Mouse (Mus musculus): ENCODE data around the gene Aldh5a1. TPM values are rescaled to one million over a fixed set of nuclear protein-coding genes. Genes with fewer than 3 reads are reported as not detected.
A peak's percentile ranks its signal among the peaks of the same experiment; 100 is the strongest.
"Not testable (repeated sequence)": the region's sequence is repeated elsewhere in the genome, so short reads cannot be mapped to it uniquely, and the experiment has no call there.

Gene Aldh5a1
- polyA plus RNA-seq (2017; shearing (Covaris generic)) = under 1 TPM; 0.20 to 0.49 TPM

DNA sequence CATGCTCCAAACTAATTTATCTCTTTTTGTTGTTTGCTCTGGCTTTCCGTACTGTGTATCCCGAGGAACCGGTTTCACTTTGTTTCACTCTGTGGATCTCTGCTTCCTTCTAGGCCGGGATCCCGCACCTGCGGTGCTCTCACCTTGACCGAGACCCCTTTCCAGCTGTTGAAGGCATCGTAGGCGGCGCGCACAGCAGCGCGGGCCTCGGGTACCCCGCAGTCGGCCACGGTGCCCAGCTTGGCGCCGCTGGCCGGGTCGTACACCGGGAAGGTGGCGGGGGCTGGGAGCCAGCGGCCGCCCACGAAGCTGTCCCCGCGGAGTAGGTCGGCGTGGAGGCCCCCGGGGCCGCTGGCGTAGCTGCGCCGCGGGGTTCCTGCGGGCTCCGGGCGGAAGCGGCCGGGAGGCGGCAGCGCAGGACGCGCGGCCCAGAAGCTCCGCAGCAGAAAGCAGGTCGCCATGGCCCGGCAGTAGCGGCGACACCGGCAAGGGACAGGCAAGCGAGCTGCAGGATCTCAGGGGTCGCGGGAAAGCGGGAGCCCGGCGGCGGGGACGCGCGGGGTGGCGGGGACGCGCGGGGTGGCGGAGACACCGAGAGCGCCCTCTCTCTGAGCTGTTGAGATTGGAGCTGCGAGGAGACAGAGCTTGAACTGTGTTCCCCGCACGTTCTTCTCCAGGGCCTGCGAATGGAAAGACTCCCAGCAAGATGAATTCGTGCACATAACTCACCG is at the start of gene Aldh5a1:
TSS of gene Aldh5a1 (minus strand) at position 554 of the 731 bp plus-strand sequence.
- peak; percentile 55 for ATAC-seq

DNA sequence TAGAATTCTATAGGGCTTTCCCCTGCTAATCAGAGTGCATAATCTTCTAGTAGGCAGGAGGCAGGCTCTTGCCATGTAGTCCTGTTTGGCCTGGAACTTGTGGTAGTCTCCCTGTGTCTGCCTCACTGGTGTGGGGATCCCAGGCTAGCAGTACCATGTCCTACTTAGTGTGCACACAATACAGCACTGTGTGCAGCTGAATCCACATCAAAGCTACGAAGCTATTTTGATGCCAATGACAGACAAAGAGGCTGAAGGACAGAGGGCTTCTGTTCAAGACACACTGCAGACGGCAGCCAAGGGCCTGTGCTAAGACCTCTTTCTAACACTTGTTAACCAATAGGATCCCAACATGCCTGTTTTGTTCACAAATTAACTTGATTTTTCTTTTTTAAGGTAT is 48.0 kb upstream of the Aldh5a1 start:
- ATAC-seq = no peak

DNA sequence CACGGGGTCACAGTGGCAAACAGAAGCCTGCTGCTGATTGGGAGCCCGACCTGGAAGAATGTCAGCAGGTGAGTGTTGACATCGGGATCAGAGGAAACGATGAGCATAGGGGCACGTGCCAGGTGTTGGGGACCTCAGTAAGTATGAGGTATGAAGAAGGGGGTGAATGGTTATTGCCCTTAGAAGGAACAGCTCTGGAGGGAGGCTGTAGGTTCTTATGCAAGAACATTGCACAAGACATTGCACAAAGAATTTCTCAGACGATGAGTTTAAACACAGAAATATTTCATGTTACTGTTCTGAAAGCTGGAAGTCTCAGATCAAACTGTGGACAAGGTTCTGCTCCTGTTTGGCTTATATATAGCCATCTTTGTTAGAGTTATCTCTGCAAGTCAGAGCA is 43.6 kb upstream of the Aldh5a1 start:
- no peak for ATAC-seq

DNA sequence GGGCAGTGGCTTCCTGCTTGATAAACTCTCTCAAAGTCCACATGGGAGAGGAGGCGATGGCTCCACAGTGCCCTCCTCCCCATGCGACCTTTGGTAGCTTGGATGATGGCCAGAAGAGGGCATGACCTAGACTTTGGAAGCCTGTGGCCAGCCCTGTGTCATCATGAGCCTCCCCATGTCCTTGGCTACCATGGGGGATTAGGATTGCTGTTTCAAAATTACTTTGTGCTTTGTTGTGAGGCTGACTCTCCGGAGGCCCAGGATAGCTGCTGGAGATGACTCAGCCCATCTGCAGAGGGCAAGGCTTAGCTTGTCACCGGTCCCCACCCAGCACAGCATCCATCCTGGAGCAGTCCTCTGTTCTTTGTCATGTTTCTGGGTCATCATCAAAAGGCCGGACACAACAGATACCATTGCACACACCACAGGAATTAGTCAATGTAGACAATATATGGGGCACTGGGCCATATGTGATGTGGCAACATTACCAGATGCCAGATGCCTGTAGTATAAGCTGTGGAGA is 40.4 kb upstream of the Aldh5a1 start:
- ATAC-seq = no peak

DNA sequence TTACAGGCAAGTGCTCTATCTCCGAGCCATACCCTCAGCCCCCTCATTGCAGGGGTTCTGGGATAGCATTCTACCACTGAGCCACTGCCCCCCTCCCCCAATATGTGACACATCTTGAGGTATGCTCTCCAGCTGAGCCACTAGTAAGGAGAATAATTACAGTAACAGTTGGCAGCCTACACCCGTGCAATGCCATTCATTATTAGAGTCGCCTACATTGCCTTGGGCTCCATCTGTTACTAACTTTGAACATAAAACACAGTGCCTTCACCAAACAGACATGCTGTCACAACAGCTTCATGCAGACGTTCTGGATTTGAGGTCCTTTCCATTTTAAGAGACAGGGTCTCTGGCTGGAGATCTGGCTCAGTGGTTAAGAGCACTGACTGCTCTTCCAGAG is 38.9 kb upstream of the Aldh5a1 start:
- ATAC-seq = no peak

DNA sequence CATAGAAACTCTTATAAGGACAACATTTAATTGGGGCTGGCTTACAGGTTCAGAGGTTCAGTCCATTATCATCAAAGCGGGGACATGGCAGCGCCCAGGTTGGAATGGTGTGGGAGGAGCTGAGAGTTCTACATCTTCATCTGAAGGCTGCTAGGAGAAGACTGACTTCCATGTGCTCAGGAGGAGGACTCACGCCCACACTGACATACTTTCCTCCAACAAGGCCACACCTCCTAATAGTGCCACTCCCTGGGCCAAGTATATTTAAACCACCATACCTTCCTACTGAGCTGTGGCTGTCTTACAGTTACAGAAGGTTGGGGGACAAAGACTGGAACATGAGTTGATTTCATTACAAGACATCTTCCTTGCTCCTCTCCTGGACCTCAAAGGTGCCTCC is 34.3 kb upstream of the Aldh5a1 start:
- ATAC-seq = not testable (repeated sequence)

DNA sequence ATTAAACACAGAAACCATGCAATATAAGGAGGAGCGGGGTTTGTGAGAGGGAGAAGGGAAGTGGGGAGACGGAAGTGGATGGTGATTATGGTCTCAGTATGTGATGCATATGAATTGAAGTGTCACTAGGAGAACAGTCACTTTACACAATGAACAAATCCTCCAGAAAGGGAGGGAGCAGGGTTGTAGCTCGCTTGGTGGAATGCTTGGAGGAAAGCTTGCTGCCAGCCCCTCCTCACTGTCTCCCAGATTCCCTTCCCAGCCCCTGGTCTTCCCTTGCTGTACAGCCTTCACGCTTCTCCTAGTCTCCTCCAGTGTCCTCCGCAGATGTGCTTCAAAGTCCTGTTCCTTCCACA is 28.4 kb upstream of the Aldh5a1 start:
- ATAC-seq = peak; percentile 57

DNA sequence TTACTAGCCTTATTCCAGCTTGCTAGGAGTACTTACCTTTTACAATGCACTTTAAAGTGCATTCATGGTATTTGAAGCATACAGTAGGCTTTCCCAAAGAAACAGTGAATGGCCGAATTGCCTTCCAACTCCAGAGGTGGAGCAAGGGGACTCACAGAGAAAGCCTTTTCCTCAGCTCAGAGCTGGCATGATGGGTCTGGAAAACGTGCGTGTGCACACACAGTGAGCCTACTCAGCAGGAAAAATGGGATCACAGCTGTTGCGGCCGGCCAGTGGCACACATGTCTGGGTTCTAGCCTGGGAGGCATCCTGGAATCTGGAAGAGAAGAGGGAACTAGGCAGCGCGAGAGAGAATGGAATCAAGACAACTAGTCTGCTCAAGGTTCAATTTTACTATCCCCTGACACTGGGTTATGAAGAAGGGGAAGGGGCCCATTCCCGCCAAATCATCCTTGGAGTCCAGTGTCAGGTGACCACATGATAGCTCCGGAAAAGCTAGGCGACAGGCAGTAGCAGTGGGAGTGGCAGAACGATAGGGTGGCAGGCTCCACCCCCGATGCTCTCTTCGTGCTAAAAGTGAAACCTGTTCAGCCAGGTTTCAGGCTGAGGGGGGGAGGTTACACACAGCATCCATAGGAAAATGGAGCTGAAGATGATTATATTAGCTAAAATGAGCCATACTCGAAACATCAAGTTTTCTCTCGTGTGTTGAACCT is 27.8 kb upstream of the Aldh5a1 start:
- ATAC-seq = peak; percentile 64

DNA sequence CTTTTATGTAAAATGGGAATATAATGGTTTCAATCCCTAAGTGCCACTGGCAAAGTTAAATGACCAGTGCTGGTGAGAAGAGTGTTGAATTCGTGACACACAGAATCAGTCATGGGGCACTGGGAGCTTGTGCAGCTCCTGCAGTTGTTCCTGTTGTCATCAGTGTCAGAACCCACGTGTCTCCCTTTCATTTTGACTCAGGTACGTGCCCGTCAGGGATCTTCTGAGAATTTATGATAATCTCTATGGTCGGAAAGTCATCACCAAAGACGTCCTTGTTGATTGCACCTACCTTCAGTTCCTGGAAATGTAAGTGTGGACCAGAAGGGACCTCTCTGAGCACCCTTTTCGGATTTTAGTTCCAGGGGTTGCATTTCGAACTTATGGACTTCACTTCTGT is 24.7 kb upstream of the Aldh5a1 start:
- ATAC-seq = peak; percentile 71

DNA sequence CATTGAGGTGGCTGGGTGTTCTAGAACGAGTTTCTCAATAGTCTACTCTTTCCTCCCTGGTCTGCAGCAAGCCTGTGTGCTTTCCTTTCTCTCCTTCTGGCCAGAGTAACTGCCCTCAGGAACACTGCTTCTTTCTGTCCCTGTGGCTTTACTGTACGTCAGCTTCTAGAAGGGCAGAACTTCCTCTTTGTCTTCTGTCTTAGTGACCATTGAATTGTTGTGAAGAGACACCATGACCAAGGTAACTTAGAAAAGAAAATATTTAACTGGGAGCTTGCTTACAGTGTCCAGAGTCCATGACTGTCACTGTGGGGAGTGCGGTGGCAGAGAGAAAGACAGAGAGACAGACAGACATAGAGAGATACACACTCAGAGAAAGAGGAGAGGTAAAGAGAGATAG is 22.6 kb upstream of the Aldh5a1 start:
- ATAC-seq = no peak

DNA sequence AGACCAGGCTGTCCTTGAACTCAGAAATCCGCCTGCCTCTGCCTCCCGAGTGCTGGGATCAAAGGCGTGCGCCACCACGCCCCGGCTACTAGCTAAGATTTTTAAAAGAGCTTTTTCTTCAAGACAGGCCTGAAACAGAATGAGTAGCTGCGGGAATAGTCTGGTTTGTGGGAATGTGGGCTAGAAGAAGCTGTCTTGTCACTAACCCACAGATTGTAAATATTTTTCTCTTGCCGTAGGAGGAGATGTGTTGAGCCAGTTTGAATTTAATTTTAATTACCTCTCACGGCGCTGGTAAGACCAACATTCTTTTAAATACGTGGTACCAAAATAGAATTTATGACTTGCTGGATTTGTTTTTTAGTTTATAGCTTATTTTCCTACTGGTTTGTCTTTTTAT is 21.2 kb upstream of the Aldh5a1 start:
- no peak for ATAC-seq

DNA sequence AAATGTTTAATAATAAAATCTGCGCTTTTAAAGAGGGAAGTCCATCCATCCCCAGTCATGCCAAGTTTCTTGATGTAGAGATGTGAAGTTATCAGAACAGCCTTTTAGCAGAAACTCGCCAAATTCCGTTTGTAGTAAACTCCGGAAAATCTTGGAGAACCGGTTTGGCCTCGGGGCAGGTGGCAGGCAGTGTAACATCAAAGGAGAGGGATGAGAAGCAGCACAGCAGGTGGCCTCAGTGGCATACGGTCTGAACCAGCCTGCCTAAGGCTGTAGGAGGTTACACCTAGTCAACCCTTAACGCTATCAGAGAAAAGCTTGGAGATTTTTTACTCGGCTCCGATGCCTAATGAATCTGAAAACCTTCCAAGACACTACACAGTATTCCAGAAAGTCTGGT is 18.0 kb upstream of the Aldh5a1 start:
- ATAC-seq = no peak

DNA sequence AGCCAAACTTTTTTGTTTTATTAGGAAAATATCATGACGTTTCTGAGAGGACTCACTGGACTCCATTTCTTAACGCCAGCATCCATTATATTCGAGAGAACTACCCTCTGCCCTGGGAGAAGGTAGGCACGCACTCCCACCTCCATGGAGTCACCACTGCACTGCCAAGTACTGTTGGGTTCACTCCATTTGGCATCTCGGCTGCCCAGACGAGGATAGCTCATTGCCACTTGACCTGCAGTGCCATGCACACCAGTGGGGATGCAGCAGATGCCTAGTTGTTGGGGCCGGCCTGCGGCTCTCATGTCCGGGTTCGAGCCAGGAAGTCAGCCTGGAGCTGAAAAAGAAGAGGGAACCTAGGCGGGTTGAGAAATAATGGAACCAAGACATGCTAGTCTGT is 17.6 kb upstream of the Aldh5a1 start:
- no peak for ATAC-seq

DNA sequence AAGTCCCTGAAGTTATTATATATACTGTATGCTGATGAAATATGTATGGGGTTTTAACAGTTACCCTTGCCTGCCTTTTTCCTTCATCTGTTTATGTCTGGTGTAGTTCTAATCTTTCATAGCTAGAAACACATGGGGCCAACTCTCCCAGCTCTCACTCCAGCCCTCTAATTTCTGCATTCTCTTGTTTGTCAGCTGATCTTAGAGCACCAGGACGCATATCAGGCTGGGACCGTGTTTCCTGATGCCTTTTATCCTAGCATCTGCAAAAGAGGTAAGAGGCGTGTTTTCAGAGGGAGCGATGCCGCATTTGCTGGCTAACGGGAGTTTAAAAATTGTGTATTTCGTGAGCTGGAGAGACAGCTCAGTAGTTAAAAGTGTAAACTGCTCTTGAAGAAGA is 15.2 kb upstream of the Aldh5a1 start:
- ATAC-seq = no peak

DNA sequence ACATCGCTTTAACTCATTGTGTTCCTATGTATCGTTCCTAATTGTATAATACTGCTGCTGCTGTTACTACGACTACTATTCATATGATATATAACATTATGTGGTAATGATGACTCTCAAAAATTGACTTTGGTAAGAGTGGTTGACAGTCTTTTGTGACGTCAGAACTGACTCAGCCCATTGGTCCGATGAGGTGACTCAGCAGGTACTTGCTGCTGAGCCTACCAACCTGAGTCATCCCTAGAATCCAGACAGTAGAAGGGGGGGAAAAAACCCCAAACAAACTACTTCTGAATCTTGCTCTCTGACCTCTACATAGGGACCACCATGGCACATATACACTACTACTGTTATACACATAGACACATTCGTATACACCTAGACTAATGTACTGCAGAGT is 11.4 kb upstream of the Aldh5a1 start:
- ATAC-seq = no peak

DNA sequence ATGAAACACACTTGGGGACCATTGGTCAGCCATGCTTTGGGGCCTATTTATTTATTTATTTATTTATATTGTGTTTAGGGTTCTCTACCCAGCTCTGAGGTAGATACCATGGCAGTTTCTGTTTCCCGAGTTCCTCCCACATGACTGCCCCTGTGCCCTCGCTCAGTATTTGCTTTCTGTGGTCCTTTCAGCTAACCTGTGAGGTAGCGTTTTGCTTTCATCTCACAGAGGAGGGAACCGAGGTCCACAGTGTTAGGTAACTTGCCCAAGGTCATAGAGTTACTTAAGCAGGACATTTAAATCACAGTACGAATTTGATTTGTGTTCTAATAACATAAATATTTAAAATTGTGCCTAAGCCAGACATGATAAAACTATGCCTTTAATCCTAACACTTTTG is 9.7 kb upstream of the Aldh5a1 start:
- no peak for ATAC-seq

DNA sequence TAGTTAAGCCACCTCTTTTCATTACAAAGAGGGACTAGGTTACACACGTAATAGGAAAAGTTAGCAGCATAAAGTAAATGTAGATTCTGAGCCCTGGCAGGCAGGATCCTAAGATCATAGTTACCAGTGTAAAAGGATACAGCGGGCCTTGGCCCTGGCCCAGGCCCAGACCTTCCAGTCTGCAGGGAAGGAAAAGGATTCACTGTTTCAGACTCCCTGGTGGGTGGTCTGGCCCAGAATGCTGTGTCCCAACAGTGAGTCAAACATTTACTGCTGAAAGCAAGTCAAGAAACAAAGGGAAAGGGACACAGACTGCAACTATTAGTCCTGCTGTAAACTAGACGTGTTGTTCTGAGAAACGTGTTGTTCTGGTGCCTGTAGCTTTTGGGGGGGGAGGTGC is 8.1 kb upstream of the Aldh5a1 start:
- ATAC-seq = no peak

DNA sequence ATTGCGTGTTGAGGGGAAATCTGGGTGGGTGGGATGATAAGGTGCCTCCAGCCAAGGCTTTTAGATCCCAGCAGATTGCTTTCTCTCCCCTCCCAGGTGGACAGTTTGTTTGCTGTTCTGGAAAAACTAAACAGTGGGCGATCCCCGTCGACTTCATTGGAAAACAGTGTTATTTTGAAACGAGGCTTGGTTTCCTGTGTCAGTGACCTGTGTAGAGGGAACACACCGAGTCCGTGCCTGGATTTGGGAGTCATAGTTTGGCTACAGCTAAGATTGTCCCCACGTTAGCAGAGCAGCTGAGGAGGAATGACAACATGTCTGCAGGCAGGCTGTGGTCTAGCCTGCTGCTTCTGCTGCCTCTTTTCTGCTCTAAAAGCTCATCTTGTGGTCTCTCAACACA is 5.8 kb upstream of the Aldh5a1 start:
- ATAC-seq = no peak

DNA sequence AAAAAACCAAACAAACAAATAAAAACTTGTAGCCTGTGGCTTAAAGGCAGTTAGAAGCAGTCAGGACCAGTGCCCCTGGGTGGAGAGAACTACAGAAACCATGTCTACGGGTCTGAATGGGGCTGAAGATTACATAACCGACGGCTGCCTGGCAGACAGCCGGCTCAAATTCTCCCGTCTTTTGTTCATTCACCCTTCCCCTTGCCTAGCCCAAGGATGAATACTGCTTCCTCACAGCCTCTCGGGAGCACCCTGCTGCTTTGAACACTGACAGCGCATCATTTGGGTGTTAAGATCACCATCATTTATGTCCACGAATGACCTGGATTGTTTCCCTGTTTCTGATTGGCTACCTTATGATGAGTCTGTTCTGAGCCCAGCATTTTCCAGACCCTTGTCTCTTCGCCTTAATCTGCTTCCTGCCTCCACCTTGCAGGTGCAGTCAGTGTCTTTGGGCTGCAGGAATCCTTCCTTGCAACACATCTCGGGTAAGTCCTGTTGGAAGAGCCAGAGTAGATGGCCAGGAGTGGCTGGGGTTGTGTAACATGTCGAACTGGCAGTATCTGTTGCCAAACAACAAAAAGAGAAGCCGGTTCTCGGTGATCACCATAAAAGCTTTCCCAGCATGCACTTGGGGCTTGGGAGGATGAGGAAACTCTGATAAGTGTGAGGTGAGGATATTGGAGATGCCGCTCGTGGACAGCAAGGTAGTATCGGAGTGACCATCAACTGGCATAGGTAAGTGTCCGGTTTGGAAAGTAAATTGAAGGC is 5.2 kb upstream of the Aldh5a1 start, which contains the start of gene Gpld1:
TSS of gene Gpld1 (plus strand) at position 641 of the 771 bp plus-strand sequence.
- no peak for ATAC-seq

DNA sequence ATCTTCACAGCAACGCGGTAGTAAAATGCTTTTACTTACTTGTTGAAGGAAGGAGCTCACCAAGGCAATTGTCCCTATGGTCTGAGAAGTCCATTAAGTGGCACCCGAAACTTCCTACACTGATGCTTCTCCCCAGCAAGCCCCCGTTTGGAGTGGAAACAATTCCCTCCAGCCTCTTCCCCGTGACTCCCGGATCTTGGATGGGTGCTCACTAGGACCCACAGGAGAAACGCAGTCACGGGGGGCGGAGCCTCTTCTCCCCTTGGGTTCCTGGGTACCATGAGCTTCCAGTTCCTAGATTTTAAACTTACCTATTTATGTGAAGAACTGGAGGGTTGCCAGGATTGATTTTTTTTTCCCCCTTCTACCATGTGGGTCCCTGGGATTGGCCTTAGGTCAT is 2.0 kb upstream of the Aldh5a1 start:
- ATAC-seq = no peak

DNA sequence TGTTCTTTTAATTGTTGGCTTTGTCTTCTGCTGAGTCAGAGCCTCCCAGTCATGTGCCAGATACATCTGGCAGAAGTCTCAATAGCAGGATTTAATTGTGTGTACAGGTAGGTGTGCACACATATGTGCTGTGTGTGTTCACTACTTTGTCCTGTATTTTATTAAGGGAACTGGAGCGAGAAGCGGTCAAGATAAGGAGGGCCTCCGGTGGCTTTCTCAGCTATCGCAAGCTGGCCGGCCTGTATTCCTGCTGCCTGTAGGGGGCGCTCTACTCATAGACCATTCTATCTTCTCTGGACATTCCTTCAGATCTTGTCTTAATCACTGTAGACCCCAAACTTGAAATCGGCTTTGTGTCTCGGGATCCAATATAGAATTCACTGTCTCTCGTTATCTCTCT is 1.2 kb upstream of the Aldh5a1 start:
- ATAC-seq = no peak

DNA sequence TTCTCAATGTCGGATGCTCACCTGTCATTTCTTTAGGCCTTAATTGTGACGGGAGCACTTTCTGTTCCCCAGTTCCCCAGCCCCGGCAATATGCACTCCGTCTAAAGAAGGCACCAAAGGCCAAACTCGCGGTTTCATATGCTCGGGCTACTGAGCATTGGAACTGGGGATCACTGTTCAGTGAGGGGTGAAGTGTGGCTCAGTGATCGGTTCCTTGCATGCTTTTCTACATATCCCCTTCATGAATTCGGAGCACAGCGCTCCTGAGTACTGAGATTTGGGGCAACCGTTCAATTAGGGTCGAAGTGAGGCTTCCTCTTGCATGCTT is 342 bp upstream of the Aldh5a1 start:
- peak; percentile 17 for ATAC-seq

DNA sequence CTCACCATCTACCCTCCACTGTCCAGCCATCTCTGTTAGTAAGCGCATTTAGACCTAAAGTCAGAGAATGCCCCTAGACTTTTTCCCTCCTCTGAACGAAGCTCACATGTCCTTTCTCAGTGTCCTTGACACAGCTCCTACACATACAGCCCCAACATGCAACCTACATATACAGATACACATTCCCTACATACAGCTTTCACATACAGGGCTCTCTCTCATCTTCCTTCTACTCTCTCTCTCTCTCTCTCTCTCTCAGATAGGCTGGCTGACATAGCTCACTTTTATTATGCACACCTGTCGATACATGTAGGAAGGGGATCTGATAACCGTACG is 721 bp downstream of the Aldh5a1 start:
- ATAC-seq = no peak

DNA sequence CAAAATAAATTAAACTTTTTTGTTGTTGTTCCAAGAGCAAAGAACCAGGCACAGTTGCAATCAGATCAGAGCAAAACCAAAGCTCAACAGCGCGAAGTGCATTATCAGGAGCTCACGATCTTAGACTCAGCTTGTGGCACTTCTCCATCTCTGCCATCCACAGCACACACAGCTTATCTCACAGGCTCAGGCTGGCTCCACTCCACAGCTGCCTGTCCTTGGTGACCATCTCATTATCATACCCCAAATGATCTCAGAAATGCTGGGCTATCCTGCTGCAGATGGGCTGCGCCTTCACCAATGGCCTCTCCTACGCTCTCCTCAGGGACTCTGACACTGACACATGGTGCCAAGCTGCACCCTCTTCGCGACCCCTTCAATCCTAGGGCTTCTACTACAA is 4.3 kb downstream of the Aldh5a1 start:
- no peak for ATAC-seq

Data from activated CD4-positive, CD25-positive, alpha-beta regulatory T cell, adult 4 months (primary cell).